19 mouse cellular contexts compared by ENCODE assay signal in genomic region chr7:88310398-88311180, GRCm38 (mm10). TPM values are rescaled to one million over a fixed set of nuclear protein-coding genes. Genes with fewer than 3 reads are reported as not detected.
DNase-seq lines count a peak whose midpoint lies in the region; ATAC-seq and TF ChIP-seq lines count a peak whose summit lies in the region.
"Had no signal": no experiment of that assay in that cellular context is flagged by ENCODE, and none has a peak within 500 bp of the region (broad histone marks: within the 10 kb centered on the region; RNA-seq: fewer than 3 reads in every experiment).

No protein-coding gene starts in this region.

- no peaks in the 10 kb centered on the region for H3K9me3 ChIP-seq in liver, postnatal 0 days (ENCODE audit: low read length)
- no peaks in the 10 kb centered on the region for H3K9me3 ChIP-seq in hindbrain, embryonic 16.5 days (ENCODE audit: control insufficient read depth, low read length)
- H3K9me3 ChIP-seq: embryonic facial prominence, embryonic 12.5 days; forebrain, embryonic 12.5 days; heart, embryonic 12.5 days; hindbrain, embryonic 10.5 days had no signal

- H3K9ac ChIP-seq in liver, adult 2 months (ENCODE audit: low read depth, low read length): no peak overlapping the region
- no peak overlapping the region for H3K9ac ChIP-seq in liver, postnatal 0 days (replicated peaks)
- no peak overlapping the region for H3K9ac ChIP-seq in hindbrain, embryonic 16.5 days (ENCODE audit: low read depth, low read length)
- H3K9ac ChIP-seq: embryonic facial prominence, embryonic 12.5 days; forebrain, embryonic 12.5 days; heart, embryonic 12.5 days; hindbrain, embryonic 14.5 days had no signal

- intact Hi-C loops in gastrocnemius, adult 2 months (cut with DNase I): no loop called here

- TF ChIP-seq CTCF in gastrocnemius, adult 2 months (IDR thresholded peaks at IDR 0.05): no peak
- no peak for TF ChIP-seq CTCF in liver, adult 2 months (IDR thresholded peaks at IDR 0.05; ENCODE audit: low read depth, low read length)
- no peak for TF ChIP-seq CTCF in liver, postnatal 0 days (IDR thresholded peaks at IDR 0.05; ENCODE audit: low read depth)

- no peaks in the 10 kb centered on the region for H3K27me3 ChIP-seq in liver, adult 2 months (ENCODE audit: control insufficient read depth, insufficient read depth, low read length)
- H3K27me3 ChIP-seq in liver, postnatal 0 days (ENCODE audit: insufficient read depth, low read length): no peaks in the 10 kb centered on the region
- no peaks in the 10 kb centered on the region for H3K27me3 ChIP-seq in hindbrain, embryonic 16.5 days (replicated peaks; ENCODE audit: control insufficient read depth, insufficient read depth, low read length)
- H3K27me3 ChIP-seq: embryonic facial prominence, embryonic 12.5 days; forebrain, embryonic 12.5 days; heart, embryonic 12.5 days had no signal

- WGBS in liver, adult 2 months: 44% methylated on average over 3 of the region's 3 CpGs
- 82% methylated on average over 3 of the region's 3 CpGs for whole genome bisulfite sequencing in liver, postnatal 0 days (ENCODE audit: insufficient replicate concordance)
- 87% methylated on average over 3 of the region's 3 CpGs for WGBS in hindbrain, embryonic 16.5 days

- no peak overlapping the region for H3K4me3 ChIP-seq in gastrocnemius, adult 2 months
- no peak overlapping the region for H3K4me3 ChIP-seq in liver, adult 2 months (ENCODE audit: insufficient read depth, low read depth, low read length)
- no peak overlapping the region for H3K4me3 ChIP-seq in liver, postnatal 0 days (ENCODE audit: low read depth, low read length)
- no peak overlapping the region for H3K4me3 ChIP-seq in hindbrain, embryonic 16.5 days (ENCODE audit: low read length)
- H3K4me3 ChIP-seq: embryonic facial prominence, embryonic 12.5 days; forebrain, embryonic 12.5 days; heart, embryonic 12.5 days; hindbrain, embryonic 10.5 days had no signal

- H3K4me1 ChIP-seq in liver, adult 2 months (ENCODE audit: control insufficient read depth, insufficient read depth, low read length): peaks cover 19% of the 10 kb centered on the region
- H3K4me1 ChIP-seq in liver, postnatal 0 days (ENCODE audit: insufficient read depth): no peaks in the 10 kb centered on the region
- H3K4me1 ChIP-seq in hindbrain, embryonic 16.5 days (ENCODE audit: control insufficient read depth, insufficient read depth, low read depth, low read length): no peaks in the 10 kb centered on the region
- H3K4me1 ChIP-seq: embryonic facial prominence, embryonic 12.5 days; forebrain, embryonic 12.5 days; heart, embryonic 12.5 days; hindbrain, embryonic 10.5 days had no signal

- no peak overlapping the region for H3K4me2 ChIP-seq in liver, postnatal 0 days (ENCODE audit: low read depth, low read length)
- no peak overlapping the region for H3K4me2 ChIP-seq in hindbrain, embryonic 16.5 days (ENCODE audit: low read length)
- H3K4me2 ChIP-seq: embryonic facial prominence, embryonic 12.5 days; forebrain, embryonic 12.5 days; heart, embryonic 12.5 days; hindbrain, embryonic 14.5 days had no signal

- H3K36me3 ChIP-seq in liver, adult 2 months (ENCODE audit: control insufficient read depth, insufficient read depth, low read length): peaks cover 5% of the 10 kb centered on the region
- H3K36me3 ChIP-seq in liver, postnatal 0 days (replicated peaks; ENCODE audit: insufficient read depth, low read length): no peaks in the 10 kb centered on the region
- no peaks in the 10 kb centered on the region for H3K36me3 ChIP-seq in hindbrain, embryonic 16.5 days (ENCODE audit: control insufficient read depth, insufficient read depth, low read length)
- H3K36me3 ChIP-seq: embryonic facial prominence, embryonic 12.5 days; forebrain, embryonic 12.5 days; hindbrain, embryonic 10.5 days had no signal

- no peak for TF ChIP-seq POLR2A in liver, adult 2 months (IDR thresholded peaks at IDR 0.05; ENCODE audit: extremely low read depth, insufficient read depth, low read length)

- peak overlapping the region; percentile 84 for H3K27ac ChIP-seq in gastrocnemius, adult 2 months
- H3K27ac ChIP-seq in liver, adult 2 months (replicated peaks; ENCODE audit: insufficient read depth, low read depth, low read length): peak overlapping the region; percentile 68
- H3K27ac ChIP-seq in liver, postnatal 0 days (ENCODE audit: low read depth): no peak overlapping the region
- H3K27ac ChIP-seq in hindbrain, embryonic 16.5 days (ENCODE audit: low read depth, low read length): no peak overlapping the region
- H3K27ac ChIP-seq: embryonic facial prominence, embryonic 12.5 days; forebrain, embryonic 12.5 days; hindbrain, embryonic 10.5 days; hindbrain, embryonic 14.5 days had no signal

- ATAC-seq in liver, postnatal 0 days: no peak
- peak; percentile 86 for ATAC-seq in granulocyte monocyte progenitor cell, adult 5-6 weeks (replicated peaks; ENCODE audit: poor library complexity, severe bottlenecking)
- no peak for ATAC-seq in hindbrain, embryonic 16.5 days
- ATAC-seq: forebrain, embryonic 16.5 days had no signal

- peak; percentile 19 for DNase-seq in gastrocnemius, adult 2 months
- no peak for DNase-seq in gastrocnemius, postnatal 4 days (ENCODE audit: low spot score in 2 of 2)
- peak; percentile 93 for DNase-seq in liver, adult 2 months (ENCODE audit: extremely low read depth, low read depth, low spot score)
- no peak for DNase-seq in liver, postnatal 0 days
- no peak for DNase-seq in B cell, adult 2 months
- DNase-seq: adrenal gland, adult 2 months; cerebellum, adult 11 months; cerebellum, adult 8-10 months; cerebellum, postnatal 14 days; embryo, embryonic 11 days; gastrocnemius, postnatal 36 days had no signal

- no peak for TF ChIP-seq EP300 in liver, postnatal 0 days (IDR thresholded peaks at IDR 0.05; ENCODE audit: low read depth)

- H3K79me2 ChIP-seq in liver, adult 2 months (ENCODE audit: control insufficient read depth, insufficient read depth, low read length): no peaks in the 10 kb centered on the region

RNA-seq across cellular contexts. Expression of gene Ctsc, which starts 32.7 kb away (rescaled TPM):
- total RNA-seq in gastrocnemius, adult 2 months (2021): 10 to 100 TPM; 41.6 to 50.7 TPM
- 10 to 100 TPM; 49.4 to 53.2 TPM for total RNA-seq in gastrocnemius, postnatal 4 days (2021)
- total RNA-seq in liver, adult 2 months (2014; rRNA removed): 124 and 131 TPM in 2 replicates
- polyA plus RNA-seq in liver, adult 2 months (2012; rRNA removed): 83.6 and 93.6 TPM in 2 replicates
- 63.9 and 66.5 TPM in 2 replicates for polyA plus RNA-seq in liver, postnatal 0 days (2015; fragmentation: Nextera tagmentation; extraction: Ambion mirVana)
- total RNA-seq in granulocyte monocyte progenitor cell, adult 5-6 weeks (2014; fragmentation: Nextera tagmentation): 64.1 and 67.9 TPM in 2 replicates
- 98.4 and 99.9 TPM in 2 replicates for total RNA-seq in granulocyte monocyte progenitor cell, adult 5-6 weeks (2017)
- 25.1 and 25.2 TPM in 2 replicates for polyA plus RNA-seq in hindbrain, embryonic 16.5 days (2015; fragmentation: Nextera tagmentation; extraction: Ambion mirVana)

Comparison
In these comparisons a context has a peak if more than half of its experiments do, and no peak if none do; other contexts are left out.
1. DNase-seq: peak in gastrocnemius, adult 2 months (single experiment) and liver, adult 2 months (single experiment); none in gastrocnemius, postnatal 4 days (0 of 2), liver, postnatal 0 days (single experiment) and B cell, adult 2 months (0 of 2).
2. H3K27ac ChIP-seq: peak in gastrocnemius, adult 2 months (single experiment) and liver, adult 2 months (single experiment); none in liver, postnatal 0 days (single experiment) and hindbrain, embryonic 16.5 days (single experiment).